Mouse (Mus musculus) thymus, adult 2 months (tissue): ENCODE data around the gene Cux2. TPM values are rescaled to one million over a fixed set of nuclear protein-coding genes. Genes with fewer than 3 reads are reported as not detected.
A peak's percentile ranks its signal among the peaks of the same experiment; 100 is the strongest.

ENCODE experiments used
- DNase-seq: peaks from one replicate; pipeline ENCODE4 v3.0.0; 2021
- H3K27ac ChIP-seq: fragments of 200-500 bp; 2 replicates; pipeline ENCODE4 v1.5.1; 2012; ENCODE audit warnings: low read length, control low read depth; ENCODE audit not compliant: control insufficient read depth, insufficient read depth
- H3K27me3 ChIP-seq: fragments of 200-500 bp; 2 replicates; pipeline ENCODE4 v1.6.1; 2012; ENCODE audit warnings: mild to moderate bottlenecking, low read length, moderate library complexity, mixed read lengths; ENCODE audit not compliant: control insufficient read depth, insufficient read depth
- H3K36me3 ChIP-seq: fragments of 200-500 bp; 2 replicates; pipeline ENCODE4 v1.6.1; 2012; ENCODE audit warnings: mild to moderate bottlenecking, low read length, moderate library complexity; ENCODE audit not compliant: control insufficient read depth, insufficient read depth
- H3K4me1 ChIP-seq: fragments of 200-500 bp; replicated peaks from 2 replicates; pipeline ENCODE4 v1.6.1; 2012; ENCODE audit warnings: low read length; ENCODE audit not compliant: control insufficient read depth, insufficient read depth
- H3K4me3 ChIP-seq: fragments of 200-500 bp; 2 replicates; pipeline ENCODE4 v1.5.1; 2012; ENCODE audit warnings: mild to moderate bottlenecking, low read length, control low read depth, moderate library complexity; ENCODE audit not compliant: control insufficient read depth, insufficient read depth
- CTCF ChIP-seq: fragments of 200-500 bp; IDR thresholded peaks from 2 replicates; pipeline ENCODE4 v1.5.1; 2012; ENCODE audit warnings: mild to moderate bottlenecking, control low read depth, low read length, moderate library complexity, borderline replicate concordance; ENCODE audit not compliant: control insufficient read depth, poor library complexity, insufficient read depth; ENCODE audit errors: extremely low read depth
- POLR2A ChIP-seq: fragments of 200-500 bp; IDR thresholded peaks from 2 replicates; pipeline ENCODE4 v1.6.1; 2012; ENCODE audit warnings: mild to moderate bottlenecking, low read length, control low read depth, moderate library complexity; ENCODE audit not compliant: control insufficient read depth, poor library complexity, insufficient read depth; ENCODE audit errors: extremely low read depth
- WGBS: fragments of 180-500 bp; shearing (Covaris S2); methylation state at CpG from one replicate; pipeline ENCODE4 v1.1.7; 2018; 5-methylcytosine and 5-hydroxymethylcytosine counted together
- polyA plus RNA-seq: library from polyadenylated mRNA; depleted of rRNA; stranded (reverse); fragments of >200 nt; gene quantifications from 2 replicates; pipeline ENCODE4 v1.2.3, GENCODE M21; 2012

Gene Cux2
- polyA plus RNA-seq, 1 experiment: 0.75 TPM

- Histone ChIP-seq H3K36me3 (no peaks in the 10 kb centered on the region), H3K27ac (peak overlapping the region; percentile 4; the same call in 1 of the 2 replicates), H3K4me1 (peaks cover 62% of the 10 kb centered on the region), H3K27me3 (no peaks in the 10 kb centered on the region), H3K4me3 (peak overlapping the region; percentile 91)
- WGBS: 19% methylated on average over 12 of the region's 12 CpGs
- no peak for DNase-seq
- TF ChIP-seq CTCF (no peak), POLR2A (no peak)
These were observed 214.7 kb downstream of the Cux2 start for GRCm38 (mm10) chr5:121834991-121835747.

DNA sequence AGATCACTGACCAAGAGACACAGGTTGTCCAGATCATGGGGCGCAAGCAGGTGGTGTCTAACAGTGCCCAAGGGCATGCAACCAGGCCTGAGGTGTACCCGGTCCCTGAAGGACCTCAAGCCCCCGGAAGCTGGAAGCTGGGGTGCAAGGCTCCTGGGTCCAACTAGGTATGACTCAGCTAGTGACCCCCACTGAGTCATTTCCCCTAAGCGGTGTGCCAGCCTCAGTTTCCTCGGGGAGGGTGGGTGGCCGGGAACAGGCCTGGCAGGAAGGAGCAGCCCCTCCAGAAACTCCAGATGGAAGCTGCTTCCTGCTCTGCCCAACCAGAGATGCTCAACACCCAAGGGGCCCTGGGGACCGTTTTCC lies 215.7 kb downstream of the Cux2 start:
- no peak overlapping the region for H3K27ac ChIP-seq

GRCm38 (mm10) chr5:121833572-121834240 lies 216.2 kb downstream of the Cux2 start:
- WGBS: 19% methylated on average over 10 of the region's 10 CpGs
- H3K4me1 ChIP-seq: peaks cover 58% of the 10 kb centered on the region
- no peaks in the 10 kb centered on the region for H3K27me3 ChIP-seq
- peaks cover 3% of the 10 kb centered on the region; the same call in 1 of the 2 replicates for H3K36me3 ChIP-seq
- H3K4me3 ChIP-seq: peak overlapping the region; percentile 2; the same call in 1 of the 2 replicates
- TF ChIP-seq CTCF (no peak), POLR2A (no peak)
- H3K27ac ChIP-seq: 0 out of 2 replicates have a peak overlapping the region, but pooled peaks have one; percentile 5
- peak; percentile 68 for DNase-seq

More for the DNA sequence above, 215.7 kb downstream of the Cux2 start:
- 48% methylated on average over 7 of the region's 7 CpGs for WGBS
- H3K36me3 ChIP-seq: no peaks in the 10 kb centered on the region
- TF ChIP-seq POLR2A: no peak
- H3K4me3 ChIP-seq: peak overlapping the region; percentile 2; the same call in 1 of the 2 replicates
- no peaks in the 10 kb centered on the region for H3K27me3 ChIP-seq
- no peak for DNase-seq
- peaks cover 62% of the 10 kb centered on the region for H3K4me1 ChIP-seq

- Histone ChIP-seq H3K4me1 (peaks cover 53% of the 10 kb centered on the region), H3K27ac (0 out of 2 replicates have a peak overlapping the region, but pooled peaks have one; percentile 5), H3K36me3 (peaks cover 8% of the 10 kb centered on the region), H3K4me3 (0 out of 2 replicates have a peak overlapping the region, but pooled peaks have one; percentile 1), H3K27me3 (no peaks in the 10 kb centered on the region)
- no peak for DNase-seq
- WGBS: 43% methylated on average over 2 of the region's 2 CpGs
- TF ChIP-seq CTCF (no peak), POLR2A (no peak)
These were observed 216.7 kb downstream of the Cux2 start for GRCm38 (mm10) chr5:121833159-121833558.

DNA sequence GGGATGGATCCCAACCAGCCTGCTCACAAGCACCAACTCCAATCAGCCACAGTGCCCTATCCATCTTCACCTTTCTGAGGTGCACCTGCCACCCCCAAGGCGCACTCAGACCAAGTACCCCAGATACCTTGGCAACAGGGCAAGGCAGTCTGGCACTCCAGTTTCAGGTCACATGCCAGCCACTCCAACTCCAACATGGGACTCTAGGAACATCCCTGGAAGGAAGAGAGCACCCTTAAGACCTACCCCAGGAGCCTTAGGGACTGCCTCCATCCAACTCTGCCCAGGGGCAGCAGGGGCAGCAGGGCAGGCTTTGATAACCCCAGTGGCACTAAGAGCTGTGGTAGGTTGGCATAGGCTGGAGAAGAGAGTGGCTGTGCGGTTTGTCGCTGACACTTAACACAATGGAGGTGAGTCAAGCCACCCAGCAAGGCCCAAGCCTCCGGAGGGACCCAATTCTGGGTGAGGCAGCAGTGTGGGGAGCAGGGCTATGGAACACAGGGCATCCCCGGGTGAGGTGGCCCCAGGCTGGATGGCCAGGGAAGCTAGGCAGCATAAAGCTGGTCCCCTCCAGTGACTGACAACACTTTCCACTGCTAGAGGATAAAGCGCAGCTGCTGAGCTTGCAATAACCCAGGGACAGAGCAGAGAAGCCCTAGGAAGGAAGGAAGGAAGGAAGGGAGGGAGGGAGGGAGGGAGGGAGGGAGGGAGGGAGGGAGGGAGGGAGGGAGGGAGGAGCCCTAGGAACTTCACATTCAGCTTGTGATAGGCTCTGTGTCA lies 217.3 kb downstream of the Cux2 start:
- Histone ChIP-seq H3K27ac (no peak overlapping the region), H3K36me3 (peaks cover 14% of the 10 kb centered on the region), H3K27me3 (no peaks in the 10 kb centered on the region), H3K4me1 (peaks cover 47% of the 10 kb centered on the region), H3K4me3 (no peak overlapping the region)
- no peak for TF ChIP-seq CTCF
- no peak for TF ChIP-seq POLR2A
- no peak for DNase-seq
- WGBS: 63% methylated on average over 6 of the region's 6 CpGs

DNA sequence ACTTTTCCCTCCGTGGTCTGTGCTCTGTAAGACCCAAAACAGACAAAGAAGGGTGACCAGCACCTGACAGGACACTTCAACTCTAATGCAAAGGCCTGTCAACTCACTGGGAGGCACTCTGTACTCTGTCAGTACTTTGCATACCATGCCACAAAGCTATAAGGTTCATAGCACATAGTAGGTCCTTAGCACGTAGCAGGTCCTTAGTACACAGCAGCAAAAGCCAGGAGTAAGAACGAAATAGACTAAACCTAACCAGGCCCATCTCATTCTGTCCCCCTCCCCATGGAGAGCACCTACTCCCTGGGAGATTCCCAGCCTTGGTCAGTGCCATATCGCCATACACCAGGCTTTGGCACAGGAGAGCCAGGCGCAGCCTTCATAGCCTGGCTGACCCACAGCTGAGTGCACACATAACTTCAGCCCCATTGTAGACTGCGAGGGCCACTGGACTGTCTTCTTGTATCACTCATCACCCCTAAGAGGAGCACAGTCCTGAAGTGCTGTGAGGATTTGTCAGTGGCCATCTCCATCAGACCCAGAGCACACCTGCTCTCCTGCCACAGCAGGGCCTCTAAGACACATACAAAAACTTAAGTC lies 218.8 kb downstream of the Cux2 start:
- peaks cover 41% of the 10 kb centered on the region for H3K4me1 ChIP-seq
- WGBS: 92% methylated on average over 6 of the region's 6 CpGs
- TF ChIP-seq CTCF: no peak
- TF ChIP-seq POLR2A: no peak

More for the DNA sequence above, 218.8 kb downstream of the Cux2 start:
- Histone ChIP-seq H3K27ac (no peak overlapping the region), H3K4me3 (no peak overlapping the region), H3K36me3 (peaks cover 22% of the 10 kb centered on the region), H3K27me3 (no peaks in the 10 kb centered on the region)
- no peak for DNase-seq
